Mouse (Mus musculus) c-Kit-positive CD71-positive TER-119-positive erythroid progenitor cells, embryonic 14.5 days (primary cell): ENCODE results near the gene Tenm4.
A peak's percentile ranks its signal among the peaks of the same experiment; 100 is the strongest.

Experiments used
- DNase-seq: peaks from one replicate; pipeline ENCODE4 v3.0.0-alpha.2; 2013; ENCODE audit warnings: low spot score

Gene Tenm4

GRCm38 (mm10) chr7:96780556-96780955, 609.5 kb downstream of the Tenm4 start:
- peak; percentile 37 for DNase-seq

GRCm38 (mm10) chr7:96781068-96781467, 610.0 kb downstream of the Tenm4 start:
- DNase-seq, result peak; percentile 88

- DNase-seq, result no peak
Observed at GRCm38 (mm10) chr7:96782686-96783085, 611.6 kb downstream of the Tenm4 start.

- DNase-seq, result no peak
Observed at GRCm38 (mm10) chr7:96785808-96786207, 614.8 kb downstream of the Tenm4 start.

- DNase-seq, result no peak
Observed at GRCm38 (mm10) chr7:96786262-96787044, 615.4 kb downstream of the Tenm4 start.

GRCm38 (mm10) chr7:96788135-96788534, 617.1 kb downstream of the Tenm4 start:
- no peak for DNase-seq

- no peak for DNase-seq
Observed at GRCm38 (mm10) chr7:96790326-96790725, 619.3 kb downstream of the Tenm4 start.

GRCm38 (mm10) chr7:96792456-96793229, 621.6 kb downstream of the Tenm4 start:
- no peak for DNase-seq

- no peak for DNase-seq
Observed at GRCm38 (mm10) chr7:96796033-96796741, 625.1 kb downstream of the Tenm4 start.

GRCm38 (mm10) chr7:96796788-96797485, 625.9 kb downstream of the Tenm4 start:
- no peak for DNase-seq

GRCm38 (mm10) chr7:96797716-96798332, 626.8 kb downstream of the Tenm4 start:
- no peak for DNase-seq

GRCm38 (mm10) chr7:96799816-96800215, 628.8 kb downstream of the Tenm4 start:
- no peak for DNase-seq

GRCm38 (mm10) chr7:96801368-96801767, 630.3 kb downstream of the Tenm4 start:
- no peak for DNase-seq

GRCm38 (mm10) chr7:96802216-96802615, 631.2 kb downstream of the Tenm4 start:
- no peak for DNase-seq

GRCm38 (mm10) chr7:96806561-96806960, 635.5 kb downstream of the Tenm4 start:
- no peak for DNase-seq

GRCm38 (mm10) chr7:96807281-96808058, 636.4 kb downstream of the Tenm4 start:
- DNase-seq, result no peak

- DNase-seq, result no peak
Observed at GRCm38 (mm10) chr7:96808059-96808646, 637.1 kb downstream of the Tenm4 start.

GRCm38 (mm10) chr7:96811691-96812090, 640.6 kb downstream of the Tenm4 start:
- no peak for DNase-seq

- DNase-seq, result no peak
Observed at GRCm38 (mm10) chr7:96813036-96813435, 642.0 kb downstream of the Tenm4 start.
